Mouse (Mus musculus) T-helper 17 cell (primary cell): ENCODE measurements around the gene Gtf2h3.
"Not testable (repeated sequence)": the region's sequence is repeated elsewhere in the genome, so short reads cannot be mapped to it uniquely, and the experiment has no call there.

Experiments
- in situ Hi-C, 2 experiments: fragments of 300-600 bp; cut with MboI, MseI; formaldehyde crosslinking; loops; 1 replicate in 1 of 2; 2 replicates in 1 of 2; pipeline ENCODE4 v1.15.1; 2025; ENCODE audit warnings: high pct_unique_total_duplicates in 2 of 2

The Gtf2h3 gene

DNA sequence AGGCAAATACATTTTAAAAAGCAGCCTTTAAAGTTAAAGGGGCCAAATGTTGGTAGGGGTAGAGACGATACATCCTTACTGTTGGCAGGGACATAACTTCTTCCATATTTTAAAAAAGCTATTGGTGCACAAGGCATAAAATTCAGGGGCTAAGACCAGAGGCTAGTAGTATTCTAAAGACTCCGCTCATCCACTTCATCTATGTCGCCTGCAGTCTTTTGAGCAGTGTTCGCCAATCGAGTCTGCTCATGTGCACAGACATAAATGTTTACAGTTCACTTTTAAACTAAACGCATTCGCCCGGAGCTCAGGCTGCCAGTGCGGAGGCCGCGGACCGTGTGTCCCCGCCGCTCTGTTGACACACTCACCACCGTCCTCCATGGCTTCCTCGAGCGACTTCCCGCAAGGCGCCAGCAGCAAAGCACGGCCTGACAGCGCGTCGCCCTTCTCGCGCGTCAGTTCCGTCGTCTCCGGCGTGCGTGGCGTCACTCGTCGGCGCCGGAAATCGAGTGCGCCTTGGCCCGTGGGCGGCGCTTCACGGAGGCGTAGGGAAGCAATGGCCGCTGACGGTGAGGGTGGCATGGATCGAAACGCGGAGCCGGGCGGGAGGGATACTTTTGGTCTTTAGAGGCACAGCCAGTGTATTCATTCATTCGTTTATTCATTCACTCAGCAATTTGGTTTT is at the start of gene Gtf2h3, which contains the start of gene Eif2b1:
Gtf2h3 (plus strand) TSS at position 508 of the 685 bp plus-strand sequence.
Eif2b1 (minus strand) TSS at position 499 of the 685 bp plus-strand sequence.
- in situ Hi-C loops: no loop called here

GRCm38 (mm10) chr5:124529191-124529651 is 49.7 kb upstream of the Gtf2h3 start:
- in situ Hi-C loops: no loop called here

GRCm38 (mm10) chr5:124529697-124530096 is 49.2 kb upstream of the Gtf2h3 start:
- in situ Hi-C loops: loop anchor here in 1 of 2 experiments (10.0 kb wide), 1 partner anchor 95 kb away; the partner anchor contains the start of gene Kmt5a

- in situ Hi-C loops: loop anchor here in 1 of 2 experiments (10.0 kb wide), 1 partner anchor 96 kb away; the partner anchor contains the start of gene Kmt5a
These were observed 48.0 kb upstream of the Gtf2h3 start, which contains the start of gene Rilpl1 for GRCm38 (mm10) chr5:124530655-124531582. TSS of gene Rilpl1 (minus strand) at chr5:124531391.

DNA sequence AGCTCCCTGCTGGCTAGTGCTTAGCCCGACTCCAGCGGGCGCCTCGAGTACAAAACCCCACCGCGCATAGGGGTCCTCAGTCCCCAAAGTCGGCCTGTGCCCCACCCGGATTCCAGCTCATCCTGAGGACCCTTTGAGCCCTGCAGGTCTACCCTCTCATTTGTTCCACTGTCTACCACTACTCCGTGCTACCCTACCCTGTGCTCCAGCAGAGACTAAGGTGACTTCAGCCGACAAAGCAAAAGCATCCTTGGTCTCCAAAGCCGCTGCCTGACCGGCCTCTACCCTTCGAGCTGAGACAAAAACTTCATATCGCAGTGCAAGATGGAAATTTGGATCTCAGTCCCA is 47.4 kb upstream of the Gtf2h3 start:
- in situ Hi-C loops: loop anchor here in 1 of 2 experiments (10.0 kb wide), 1 partner anchor 97 kb away; the partner anchor contains the start of gene Kmt5a

DNA sequence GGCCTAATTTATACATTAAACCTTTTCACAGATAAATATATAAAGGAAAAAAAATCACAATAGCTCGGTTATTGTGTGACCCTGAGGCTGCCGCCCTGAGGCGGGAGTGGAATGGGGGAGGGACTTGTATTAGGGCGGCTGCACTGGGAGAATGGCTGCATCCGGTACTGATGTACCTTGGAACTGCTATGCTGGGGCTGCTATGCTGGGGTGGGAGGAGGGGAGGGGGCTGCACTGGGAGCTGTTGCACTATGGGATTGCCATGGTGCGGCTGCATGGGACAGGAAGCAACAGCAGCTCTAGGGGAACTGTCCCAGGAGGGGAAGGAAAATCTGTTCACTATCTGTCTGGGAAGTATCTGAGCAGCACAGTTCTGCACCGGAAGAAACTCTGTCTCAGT is 46.5 kb upstream of the Gtf2h3 start:
- in situ Hi-C loops: loop anchor here in 1 of 2 experiments (10.0 kb wide), 1 partner anchor 98 kb away; the partner anchor contains the start of gene Kmt5a

GRCm38 (mm10) chr5:124535016-124535415 is 43.9 kb upstream of the Gtf2h3 start:
- in situ Hi-C loops: loop anchor here in 1 of 2 experiments (5.0 to 10.0 kb wide), 2 partner anchors 38 to 100 kb away; partner anchors contain the start of gene Kmt5a

DNA sequence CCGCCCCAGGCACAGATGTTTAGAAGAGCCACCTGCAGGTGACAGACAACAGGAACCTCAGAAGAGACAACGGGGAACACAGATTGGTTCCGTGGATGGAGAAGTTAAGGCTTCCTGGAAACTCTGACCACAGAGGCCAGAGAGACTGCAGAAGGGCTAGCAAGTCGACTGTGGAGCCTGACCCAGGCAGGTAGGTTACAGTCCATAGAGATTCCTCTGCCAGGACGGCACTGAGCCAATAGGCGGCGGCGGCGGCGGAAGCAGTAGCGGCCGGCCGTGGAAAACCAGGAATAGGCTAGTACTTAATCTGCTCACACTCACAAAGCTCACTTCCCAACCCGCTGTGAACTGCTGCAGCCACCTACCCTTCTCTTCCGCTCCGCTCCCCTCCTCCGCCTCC is 42.2 kb upstream of the Gtf2h3 start:
- in situ Hi-C loops: loop anchor here in 1 of 2 experiments (5.0 to 10.0 kb wide), 2 partner anchors 39 to 102 kb away; partner anchors contain the start of gene Kmt5a

DNA sequence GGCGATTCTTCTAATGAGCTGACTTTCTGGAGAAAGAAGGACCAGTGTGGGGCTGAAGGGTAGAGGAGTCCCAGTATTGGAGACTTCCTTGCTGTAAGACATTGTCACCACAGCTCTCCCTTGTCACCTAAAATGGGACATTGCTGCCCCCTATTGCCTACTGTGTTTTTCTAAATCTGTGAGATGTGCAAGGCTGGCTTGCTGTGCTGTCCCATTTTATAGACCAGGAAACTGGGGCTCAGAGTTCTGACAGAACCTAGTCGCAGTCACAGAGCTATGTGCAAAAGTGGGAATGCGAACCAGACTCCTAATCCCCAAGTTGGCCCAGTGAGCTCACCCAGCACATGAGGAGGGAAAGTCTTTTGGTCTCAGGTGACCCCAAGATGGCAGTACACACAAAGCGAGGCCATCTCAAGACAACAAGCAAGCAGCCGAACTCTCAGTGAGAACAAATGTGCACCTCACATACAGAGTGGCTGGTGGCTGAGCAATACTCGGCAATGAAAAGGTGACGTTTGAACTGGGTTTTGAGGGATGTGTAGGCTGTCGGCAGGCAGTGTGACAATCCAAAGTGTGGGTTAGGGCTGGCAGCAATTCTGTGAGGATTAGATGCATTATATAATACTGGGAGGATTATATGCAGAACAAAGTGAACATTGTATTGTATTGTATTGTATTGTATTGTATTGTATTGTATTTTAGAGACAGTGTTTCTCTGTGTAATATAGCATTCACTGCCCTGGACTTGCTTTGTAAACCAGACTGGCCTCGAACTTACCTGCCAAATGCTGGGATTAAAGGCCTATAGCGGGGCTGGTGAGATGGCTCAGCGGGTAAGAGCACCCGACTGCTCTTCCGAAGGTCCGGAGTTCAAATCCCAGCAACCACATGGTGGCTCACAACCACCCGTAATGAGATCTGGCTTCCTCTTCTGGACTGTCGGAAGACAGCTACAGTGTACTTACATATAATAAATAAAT is 39.8 kb upstream of the Gtf2h3 start:
- in situ Hi-C loops: loop anchor here in 1 of 2 experiments (5.0 to 10.0 kb wide), 2 partner anchors 42 to 104 kb away; partner anchors contain the start of gene Kmt5a

DNA sequence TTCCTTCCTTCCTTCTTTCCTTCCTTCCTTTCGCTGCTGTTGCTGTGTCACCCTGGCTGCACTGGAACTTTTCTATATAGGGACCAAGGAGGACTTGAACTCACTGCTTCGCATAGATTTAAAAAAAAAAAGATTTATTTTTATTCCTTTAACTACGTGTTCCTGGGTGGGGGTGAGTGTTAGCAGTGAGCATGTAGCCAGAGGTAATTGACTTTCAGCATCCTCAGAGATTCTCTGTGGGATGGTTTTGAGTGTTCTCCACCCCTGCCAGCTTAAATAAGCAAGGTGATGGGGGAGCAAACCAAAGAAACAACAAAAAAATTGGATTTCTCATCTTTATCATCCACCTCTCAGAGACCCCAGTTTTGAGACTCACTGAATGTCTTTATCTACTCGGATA is 39.0 kb upstream of the Gtf2h3 start:
- in situ Hi-C loops: loop anchor here (5.0 to 10.0 kb wide), 4 partner anchors 43 to 185 kb away; partner anchors contain the start of genes Kmt5a (in 1 of the 2) and Sbno1 (in 1 of the 2)

DNA sequence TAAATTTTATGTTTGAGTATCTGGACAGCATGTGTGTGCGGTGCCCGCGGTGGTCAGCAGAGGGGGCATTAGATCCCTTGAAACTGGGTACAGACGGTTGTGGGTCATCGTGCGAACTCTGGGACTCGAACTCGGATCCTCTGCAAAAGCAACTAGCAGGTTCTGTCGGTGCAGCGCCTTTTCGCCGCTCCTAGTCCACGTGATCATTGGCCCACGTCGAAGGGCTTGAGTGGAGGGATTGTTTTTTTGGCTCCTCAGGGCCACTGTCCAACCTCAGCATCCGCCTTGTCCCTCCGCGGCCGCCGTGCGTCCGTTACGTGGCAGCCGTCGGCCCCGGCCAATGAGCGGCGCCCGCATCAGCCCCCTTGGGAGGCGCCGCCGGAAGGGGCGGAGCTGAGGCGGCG is 38.6 kb upstream of the Gtf2h3 start, which contains the start of gene Tmed2:
Tmed2 (plus strand) TSS at position 313 of the 404 bp plus-strand sequence.
- in situ Hi-C loops: loop anchor here in 1 of 2 experiments (5.0 to 10.0 kb wide), 2 partner anchors 113 to 186 kb away; partner anchors contain the start of gene Sbno1

GRCm38 (mm10) chr5:124540905-124541601 is 37.9 kb upstream of the Gtf2h3 start:
- in situ Hi-C loops: loop anchor here in 1 of 2 experiments (5.0 to 10.0 kb wide), 2 partner anchors 114 to 186 kb away; partner anchors contain the start of gene Sbno1

GRCm38 (mm10) chr5:124541602-124541973 is 37.4 kb upstream of the Gtf2h3 start:
- in situ Hi-C loops: loop anchor here in 1 of 2 experiments (5.0 to 10.0 kb wide), 2 partner anchors 114 to 187 kb away; partner anchors contain the start of gene Sbno1

DNA sequence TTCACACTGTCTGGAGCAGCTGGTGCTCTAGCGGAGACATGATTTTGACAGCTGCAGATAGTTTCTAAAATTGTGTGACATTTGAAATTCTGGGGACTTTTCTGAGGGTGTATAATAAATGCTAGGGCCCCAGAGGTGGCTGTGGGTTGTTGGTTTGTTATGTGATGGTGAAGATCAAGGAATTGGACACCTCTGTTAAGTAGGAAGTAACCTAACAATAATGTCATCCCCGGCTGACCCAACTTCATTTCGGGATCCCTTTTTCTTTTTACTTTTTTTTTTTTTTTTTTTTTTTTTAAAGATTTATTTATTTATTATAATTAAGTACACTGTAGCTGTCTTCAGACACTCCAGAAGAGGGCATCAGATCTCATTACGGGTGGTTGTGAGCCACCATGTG is 28.2 kb upstream of the Gtf2h3 start:
- in situ Hi-C loops: not testable (repeated sequence)

DNA sequence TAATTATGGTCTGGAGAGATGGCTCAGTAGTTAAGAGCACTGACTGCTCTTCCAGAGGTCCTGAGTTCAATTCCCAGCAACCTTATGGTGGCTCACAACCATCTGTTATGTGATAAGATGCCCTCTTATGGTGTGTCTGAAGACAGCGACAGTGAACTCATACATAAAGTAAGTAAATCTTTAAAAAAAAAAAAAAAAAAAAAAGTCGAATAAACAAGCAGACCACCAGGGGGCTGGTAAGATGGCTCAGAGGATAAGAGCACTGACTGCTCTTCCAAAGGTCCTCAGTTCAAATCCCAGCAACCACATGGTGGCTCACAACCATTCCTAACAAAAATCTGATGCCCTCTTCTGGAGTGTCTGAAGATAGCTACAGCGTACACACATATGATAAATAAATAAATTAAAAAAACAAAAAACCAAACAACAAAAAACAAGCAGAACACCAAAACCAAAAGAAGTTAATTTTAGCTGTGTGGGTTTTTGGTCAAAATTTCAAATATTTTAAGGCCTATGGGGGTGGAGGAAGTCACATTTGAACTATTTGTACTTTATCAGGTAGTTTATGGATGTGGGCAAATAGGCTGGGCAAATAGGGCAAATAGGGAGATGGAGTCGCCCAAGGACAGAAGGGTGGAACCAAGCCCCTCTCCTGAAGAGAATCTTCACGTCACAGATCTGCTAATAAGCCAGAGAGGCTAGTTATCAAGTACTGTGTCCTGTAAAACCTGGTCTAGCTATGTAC is 27.4 kb upstream of the Gtf2h3 start:
- in situ Hi-C loops: not testable (repeated sequence)

DNA sequence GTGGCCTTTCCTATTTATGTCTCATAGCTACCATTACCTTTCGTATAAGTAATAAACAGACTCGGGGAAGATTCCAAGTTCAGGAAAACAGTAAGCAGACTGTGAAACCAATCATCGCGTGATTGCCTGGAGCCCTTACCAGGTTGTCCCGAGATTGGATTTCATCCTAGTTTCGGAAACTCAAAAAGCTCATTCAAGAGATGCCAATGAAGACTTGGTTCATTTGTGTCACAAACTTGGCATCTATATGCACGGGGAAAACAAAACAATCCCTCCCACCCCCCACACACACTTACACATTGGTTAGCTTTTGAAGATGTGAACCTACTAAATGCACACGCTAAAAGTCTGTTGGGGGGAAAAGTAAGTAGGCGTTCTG is 26.9 kb upstream of the Gtf2h3 start:
- in situ Hi-C loops: no loop called here

DNA sequence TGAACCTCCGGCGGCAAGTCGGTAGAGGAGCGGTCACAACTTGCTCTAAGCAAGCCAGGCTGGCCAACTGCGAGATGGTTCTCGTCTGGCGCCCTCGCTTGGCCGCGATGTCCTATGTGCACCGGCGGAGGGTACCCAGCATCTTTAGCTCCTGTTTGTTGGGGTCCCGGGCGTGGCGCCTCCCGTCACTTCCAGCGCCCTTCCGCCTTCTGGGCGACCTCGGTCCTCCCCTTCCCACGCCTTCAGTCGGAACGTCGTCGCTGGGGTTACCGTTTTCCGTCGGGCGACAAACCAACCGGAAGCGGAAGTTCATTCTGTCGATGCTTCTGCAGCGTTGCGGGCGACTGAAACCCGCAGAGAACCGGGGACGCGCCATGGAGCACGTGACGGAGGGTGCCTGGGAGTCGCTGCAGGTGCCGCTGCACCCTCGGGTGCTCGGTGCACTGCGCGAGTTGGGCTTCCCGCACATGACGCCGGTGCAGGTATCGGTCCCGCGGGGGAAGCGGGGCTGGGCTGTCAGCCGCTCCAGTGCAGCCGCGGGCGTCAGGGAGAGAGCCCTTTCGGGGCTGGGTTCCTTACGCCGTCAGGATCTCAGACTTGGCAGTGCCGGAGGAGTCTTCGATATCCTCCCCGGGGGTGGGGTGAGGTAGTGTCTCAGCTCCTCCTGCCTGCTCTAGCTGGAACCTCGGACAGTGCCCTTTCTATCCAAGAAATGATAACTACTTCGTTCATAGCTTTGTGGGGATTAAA is 26.2 kb upstream of the Gtf2h3 start, which contains the start of gene Ddx55:
Ddx55 (plus strand) TSS at position 307 of the 750 bp plus-strand sequence.
- in situ Hi-C loops: no loop called here

DNA sequence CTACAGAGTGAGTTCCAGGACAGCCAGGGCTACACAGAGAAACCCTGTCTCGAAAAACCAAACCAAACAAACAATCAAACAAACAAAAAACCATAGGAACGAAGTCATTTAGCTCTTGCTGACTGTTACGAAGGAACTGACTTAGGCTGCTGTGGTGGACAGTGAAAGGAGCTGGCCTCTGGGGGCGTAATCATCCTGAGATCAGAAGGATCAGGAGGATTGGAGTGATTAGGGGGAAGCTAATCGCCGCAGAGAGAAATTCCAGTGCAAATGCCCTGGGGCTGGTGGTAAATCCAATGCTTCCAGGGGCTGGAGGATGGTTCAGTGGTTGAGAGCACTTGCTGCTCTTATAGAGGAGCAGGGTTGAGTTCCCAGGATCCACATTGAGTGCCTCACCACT is 25.3 kb upstream of the Gtf2h3 start:
- in situ Hi-C loops: no loop called here
